Mouse (Mus musculus) small intestine, adult 2 months (tissue): Measurements from ENCODE around the gene Sesn3.

ENCODE experiments used
- CTCF ChIP-seq: fragments of 200-500 bp; IDR thresholded peaks from 2 replicates; pipeline ENCODE4 v1.5.1; 2012; ENCODE audit warnings: low read depth, mild to moderate bottlenecking, control low read depth, inconsistent platforms, low read length, moderate library complexity, mixed read lengths; ENCODE audit not compliant: insufficient replicate concordance, insufficient read length; ENCODE audit errors: extremely low read depth
- POLR2A ChIP-seq: fragments of 200-500 bp; IDR thresholded peaks from 2 replicates; pipeline ENCODE4 v1.6.1; 2012; ENCODE audit warnings: low read depth, mild to moderate bottlenecking, control low read depth, inconsistent platforms, low read length, moderate library complexity

GRCm38 (mm10) chr9:14336901-14337300, 62.0 kb downstream of the Sesn3 start:
- TF ChIP-seq POLR2A (no peak), CTCF (no peak)
